Mouse (Mus musculus): Measurements from ENCODE around the gene Cyp2b10.
"Not testable (repeated sequence)": the region's sequence is repeated elsewhere in the genome, so short reads cannot be mapped to it uniquely, and the experiment has no call there.

Cyp2b10 gene

GRCm38 (mm10) chr7:25916116-25916515, 18.7 kb downstream of the Cyp2b10 start:
- DNase-seq (ENCODE audit: low spot score): no peak

GRCm38 (mm10) chr7:25917271-25917670, 19.9 kb downstream of the Cyp2b10 start:
- DNase-seq (ENCODE audit: low spot score): not testable (repeated sequence)

GRCm38 (mm10) chr7:25919467-25919866, 22.0 kb downstream of the Cyp2b10 start:
- no peak for DNase-seq (ENCODE audit: low spot score)

- DNase-seq (ENCODE audit: low spot score): no peak
These were observed 47.9 kb downstream of the Cyp2b10 start for GRCm38 (mm10) chr7:25945274-25945673.
